Mouse (Mus musculus) retina, postnatal 1 day (tissue): ENCODE results near the gene Glra3.

Source experiments
- DNase-seq: peaks from one replicate; pipeline ENCODE4 v3.0.0-alpha.2; 2012

Gene Glra3

DNA sequence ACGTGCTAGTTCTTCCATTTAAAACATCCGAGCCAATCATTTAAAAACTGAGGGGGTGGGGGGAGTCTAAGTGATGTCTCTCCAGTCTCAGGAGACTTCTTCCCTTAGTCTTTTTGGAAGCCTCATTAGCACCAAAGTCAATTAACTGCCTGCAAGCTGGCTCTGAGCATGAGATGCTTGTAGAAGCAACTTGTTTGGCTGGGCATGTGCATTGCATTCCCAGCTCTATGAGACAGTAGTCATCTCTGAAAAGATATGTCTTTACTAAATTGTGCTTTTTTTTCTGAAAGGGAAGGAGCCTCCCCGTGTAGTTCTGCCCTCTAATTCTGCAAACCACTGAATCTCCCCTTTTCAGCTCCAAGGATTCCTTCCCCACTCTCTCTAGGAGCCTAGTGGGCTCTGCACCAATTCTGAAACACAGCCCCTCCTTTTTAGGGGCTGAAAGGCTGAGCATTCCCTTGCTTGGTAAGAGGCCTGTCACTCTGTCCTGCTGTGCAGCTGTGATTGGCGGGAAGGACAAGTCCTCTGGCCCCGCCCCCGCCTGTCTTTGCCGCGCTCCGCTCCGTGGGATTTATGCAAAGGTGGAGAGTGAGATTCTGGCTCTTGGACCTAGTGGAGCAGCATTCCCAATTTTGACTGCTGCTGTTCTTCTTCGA lies at the start of gene Glra3:
Glra3 (plus strand) TSS at position 591 of the 656 bp plus-strand sequence.
- DNase-seq: peak; percentile 78

DNA sequence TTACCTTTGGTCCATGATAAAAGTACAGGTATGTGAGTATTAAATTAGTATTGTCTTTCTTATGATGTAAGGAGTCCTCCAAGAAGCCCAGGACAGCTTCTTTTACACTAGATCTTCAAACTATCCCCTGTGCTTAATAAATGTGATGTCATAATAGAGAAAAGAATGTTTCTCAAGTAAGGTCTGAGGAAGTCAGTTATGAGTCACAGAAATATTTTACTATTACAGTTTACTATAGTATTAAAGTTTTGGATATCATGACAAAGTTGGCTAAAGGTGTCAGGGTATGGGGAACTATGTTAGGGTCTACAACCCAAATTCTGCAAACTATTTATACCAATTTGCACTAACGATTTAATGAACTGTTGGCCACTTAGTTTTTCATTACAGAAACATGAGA lies 33.4 kb upstream of the Glra3 start, which contains the start of gene Adam29:
Adam29 (minus strand) TSS at position 101 of the 400 bp plus-strand sequence.
- no peak for DNase-seq

DNA sequence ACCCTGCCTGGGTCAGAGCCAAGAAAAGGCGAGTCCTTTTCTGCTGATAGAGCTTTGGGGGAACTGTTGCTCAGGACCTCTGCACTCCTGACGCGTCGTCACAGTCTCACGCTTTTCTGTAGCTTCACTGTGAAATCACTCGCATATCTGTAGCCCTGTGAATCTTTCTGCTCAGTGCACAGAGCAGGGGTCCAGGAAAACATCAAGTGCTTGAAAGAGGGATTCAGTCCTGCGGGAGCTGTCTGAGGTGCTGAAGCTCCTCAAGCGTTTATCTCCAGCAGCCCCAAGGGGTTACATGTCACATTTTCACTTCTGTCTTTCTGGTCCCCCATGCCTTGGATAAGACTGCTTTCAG lies 243 bp downstream of the Glra3 start:
- DNase-seq: peak; percentile 83

DNA sequence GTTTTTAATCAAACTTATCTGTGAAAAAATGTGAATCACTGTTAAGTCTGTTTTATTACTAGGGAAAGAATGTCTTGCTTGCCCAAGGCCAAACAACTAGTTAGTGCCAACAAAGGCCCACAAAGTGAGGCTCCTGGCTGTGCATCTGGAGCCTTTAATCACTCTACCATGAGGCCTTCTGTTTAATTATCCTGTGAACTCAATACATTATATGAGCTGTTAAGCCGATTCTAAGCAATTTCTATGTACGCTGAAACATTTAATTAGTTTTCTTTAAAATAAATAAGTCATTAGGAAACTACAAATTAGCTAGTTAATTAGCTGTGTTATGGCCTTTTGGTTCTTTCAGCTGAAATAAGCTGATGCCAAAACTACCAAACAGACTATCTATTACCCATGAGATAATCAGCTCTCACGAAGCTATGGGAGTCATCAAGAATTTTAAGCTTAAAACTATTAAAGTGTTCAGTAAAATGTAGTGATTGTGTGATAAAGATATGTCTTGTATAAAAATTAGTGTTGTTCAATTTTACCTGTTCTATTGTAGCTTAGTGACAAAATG lies 24.6 kb downstream of the Glra3 start:
- DNase-seq: peak; percentile 41

DNA sequence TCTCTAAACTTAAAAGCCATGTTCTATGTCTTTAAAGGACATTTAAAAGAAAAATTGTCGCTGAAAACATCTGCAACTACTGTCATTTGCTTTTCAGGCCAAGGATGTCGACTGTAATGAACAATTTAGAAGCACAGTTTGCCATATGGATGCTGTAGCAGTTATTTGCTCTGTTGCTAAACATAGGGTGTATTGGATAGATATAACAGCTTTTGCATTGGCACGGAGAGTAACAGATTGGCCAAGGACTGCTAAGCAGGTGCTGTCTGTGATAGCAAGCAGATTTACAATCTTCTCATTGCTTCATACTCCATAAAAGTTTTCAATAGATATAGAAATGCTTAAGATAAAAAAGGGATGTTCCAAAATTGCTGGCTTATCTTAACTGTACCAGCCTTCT lies 57.6 kb downstream of the Glra3 start:
- DNase-seq: no peak

DNA sequence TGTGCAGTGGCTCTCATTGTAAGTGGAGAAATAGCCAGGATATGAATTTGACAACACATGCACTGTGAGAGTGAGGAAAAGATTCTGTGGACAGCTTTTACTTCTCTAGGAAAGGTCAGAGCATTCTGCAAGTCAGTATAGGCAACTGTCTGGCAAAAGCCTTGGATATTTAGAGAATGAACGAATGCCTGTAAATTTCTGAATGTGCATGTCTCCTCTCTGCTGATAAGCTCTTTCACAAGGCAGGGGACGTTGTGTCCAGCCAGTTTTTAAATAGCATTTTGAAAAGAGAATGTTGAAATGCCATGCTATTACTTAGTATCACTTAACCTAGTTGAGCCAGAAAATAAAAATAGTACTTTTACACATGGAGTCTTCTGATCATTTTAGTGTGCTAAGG lies 114.1 kb downstream of the Glra3 start:
- no peak for DNase-seq

DNA sequence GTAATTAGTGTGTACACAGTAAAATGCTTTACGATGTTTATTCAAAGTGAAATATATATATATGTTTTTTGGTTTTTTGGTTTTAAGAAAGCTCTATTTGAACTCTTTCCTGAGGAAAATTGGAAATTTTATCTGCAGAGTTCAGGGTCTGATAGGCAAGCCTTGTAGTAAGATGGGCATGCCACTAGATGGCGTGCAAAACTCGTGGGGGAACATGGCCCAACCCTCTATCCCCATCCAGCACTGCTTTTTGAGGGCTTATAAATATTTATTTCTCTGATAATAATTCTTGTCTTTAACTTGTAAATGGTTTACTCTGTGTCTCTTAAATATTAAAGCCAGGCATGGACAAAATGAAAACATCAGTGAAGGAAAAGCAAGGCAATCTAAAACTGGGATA lies 122.8 kb downstream of the Glra3 start:
- peak; percentile 10 for DNase-seq

DNA sequence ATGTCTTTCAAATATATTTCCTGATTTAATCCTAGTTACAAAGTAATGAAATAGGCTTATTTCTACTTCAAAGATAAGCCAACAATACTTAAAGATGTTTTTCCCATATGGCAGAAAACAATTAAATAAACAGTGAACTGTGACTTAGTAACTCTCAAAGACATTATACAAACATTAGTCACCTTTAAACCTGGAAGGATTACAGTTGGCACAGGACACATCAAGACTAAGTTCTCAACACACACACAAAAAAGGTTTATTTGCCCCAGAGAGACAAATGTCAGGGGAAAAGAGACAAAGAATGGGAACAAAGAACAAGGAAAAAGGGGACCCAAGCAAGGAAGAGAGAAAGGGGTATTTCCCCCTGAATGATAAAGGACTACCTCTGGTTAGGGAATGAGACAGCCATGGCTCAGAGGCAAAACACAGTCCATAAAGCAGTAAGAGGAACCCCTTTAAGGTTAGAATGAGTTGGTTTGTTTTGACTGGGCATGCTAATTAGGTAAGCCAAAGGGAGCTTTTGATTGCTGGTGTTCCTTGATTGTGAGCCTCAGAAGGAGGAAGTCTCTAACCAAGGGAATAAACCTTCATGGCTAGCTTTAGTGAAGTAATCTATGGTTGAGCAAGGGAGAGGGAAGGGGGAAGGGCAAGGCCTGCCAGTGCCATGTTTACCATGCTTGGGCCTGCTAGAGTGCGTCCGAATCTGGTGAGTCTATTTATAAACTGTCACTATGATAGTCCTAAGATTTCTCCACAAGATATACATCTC lies 130.4 kb downstream of the Glra3 start:
- no peak for DNase-seq

DNA sequence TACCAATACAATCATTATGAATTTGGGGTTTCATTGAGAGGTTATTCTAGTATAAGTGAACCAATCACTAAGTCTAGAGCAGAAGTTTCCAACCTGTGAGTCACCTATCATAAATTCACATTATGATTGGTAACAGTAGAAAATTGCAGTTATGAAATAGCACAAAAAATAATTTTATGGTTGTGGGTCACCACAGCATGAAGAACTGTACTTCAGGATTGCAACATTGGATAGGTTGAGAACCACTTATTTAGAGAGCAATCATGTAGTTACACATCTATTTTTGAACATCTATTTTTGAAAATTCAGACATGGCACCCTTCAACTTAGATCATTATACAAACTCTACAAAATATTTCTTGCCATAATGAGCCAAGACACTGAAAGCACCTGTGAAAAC lies 143.4 kb downstream of the Glra3 start:
- DNase-seq: no peak

DNA sequence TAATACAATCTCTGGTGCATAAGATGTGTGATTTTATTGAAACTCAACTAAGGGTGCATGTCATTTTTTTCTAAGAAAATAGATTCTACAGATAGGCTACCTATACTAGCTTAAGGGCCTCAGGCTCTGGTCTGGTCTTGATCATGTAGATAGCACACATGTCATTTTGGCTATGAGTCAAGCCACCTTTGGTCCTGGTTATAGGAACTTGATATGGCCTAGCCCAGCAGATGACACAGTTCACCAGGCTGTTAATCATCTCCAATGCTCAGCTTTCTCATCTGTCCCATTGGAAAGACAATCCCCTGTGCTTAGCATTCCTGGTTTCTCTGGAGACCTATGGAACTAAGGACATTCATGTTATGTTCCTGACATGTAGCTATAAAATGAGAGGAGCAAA lies 154.1 kb downstream of the Glra3 start:
- DNase-seq: no peak

DNA sequence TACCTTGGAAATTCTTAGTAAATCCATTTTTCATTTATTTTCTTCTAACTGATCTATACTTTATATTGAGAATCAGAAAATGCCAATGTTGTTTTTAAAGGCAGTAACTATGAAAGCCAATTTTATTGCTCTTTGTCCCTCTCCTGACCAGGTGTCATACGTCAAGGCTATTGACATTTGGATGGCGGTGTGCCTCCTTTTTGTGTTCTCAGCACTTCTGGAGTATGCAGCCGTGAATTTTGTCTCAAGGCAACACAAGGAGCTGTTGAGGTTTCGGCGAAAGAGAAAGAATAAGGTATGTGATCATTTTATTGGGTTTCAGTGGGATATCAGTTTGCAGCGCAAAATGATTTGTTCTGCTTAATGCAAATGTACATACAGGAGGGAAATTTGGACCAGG lies 170.0 kb downstream of the Glra3 start:
- DNase-seq: no peak

DNA sequence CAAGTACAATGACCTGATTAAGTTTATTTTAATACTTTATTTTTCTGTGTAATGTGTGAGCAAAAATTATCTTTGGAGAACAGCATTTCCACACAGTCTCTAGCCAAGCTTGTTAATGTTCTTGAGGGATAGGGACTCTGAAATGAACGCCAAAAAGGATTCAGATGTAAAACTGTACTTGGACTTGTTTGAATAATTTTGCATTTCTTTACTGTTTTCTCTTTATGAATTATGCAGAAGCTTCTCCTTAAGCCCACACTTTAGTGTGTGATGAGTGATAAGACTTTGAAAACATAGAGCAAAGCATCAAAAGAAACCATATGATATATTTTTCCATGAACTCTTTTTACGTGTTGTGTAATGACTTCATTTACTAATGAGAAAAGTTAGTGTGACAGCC lies 189.1 kb downstream of the Glra3 start:
- no peak for DNase-seq

DNA sequence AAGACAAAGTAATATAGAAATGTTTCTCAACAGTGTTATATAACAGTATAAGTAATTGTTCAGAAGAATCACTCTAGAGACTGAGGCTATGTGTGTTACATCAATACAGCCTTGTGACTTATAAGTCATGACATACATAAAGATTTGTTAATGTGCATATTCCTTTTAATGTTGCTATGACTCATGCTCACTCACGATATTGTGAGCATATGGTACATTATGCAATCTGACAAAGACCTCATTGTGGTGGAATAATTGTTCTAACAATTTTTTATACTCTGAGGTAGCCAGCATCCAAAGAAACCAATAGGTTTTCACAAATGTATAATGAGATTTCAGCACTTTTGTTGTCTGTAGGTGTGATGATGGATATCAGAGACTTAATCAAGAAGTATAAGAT lies 210.4 kb downstream of the Glra3 start:
- DNase-seq: no peak

DNA sequence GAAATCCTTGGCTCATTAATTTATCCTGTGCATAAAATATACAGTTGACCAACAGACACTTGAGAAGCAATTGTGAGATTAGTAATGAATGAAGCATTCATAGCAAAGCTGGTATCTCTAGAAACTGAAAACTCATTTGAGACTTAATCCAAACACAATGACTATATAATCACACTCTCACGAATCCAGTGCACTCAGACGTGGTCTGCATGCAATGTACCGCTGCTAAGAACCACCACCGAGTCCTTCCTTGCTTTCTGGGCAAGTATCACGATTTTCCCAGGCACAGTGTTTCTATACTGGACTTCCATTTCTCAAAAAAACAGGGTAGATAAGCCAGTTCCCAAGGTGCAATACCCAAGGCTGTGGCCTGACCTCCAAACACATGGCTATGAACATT lies 211.3 kb downstream of the Glra3 start:
- no peak for DNase-seq

DNA sequence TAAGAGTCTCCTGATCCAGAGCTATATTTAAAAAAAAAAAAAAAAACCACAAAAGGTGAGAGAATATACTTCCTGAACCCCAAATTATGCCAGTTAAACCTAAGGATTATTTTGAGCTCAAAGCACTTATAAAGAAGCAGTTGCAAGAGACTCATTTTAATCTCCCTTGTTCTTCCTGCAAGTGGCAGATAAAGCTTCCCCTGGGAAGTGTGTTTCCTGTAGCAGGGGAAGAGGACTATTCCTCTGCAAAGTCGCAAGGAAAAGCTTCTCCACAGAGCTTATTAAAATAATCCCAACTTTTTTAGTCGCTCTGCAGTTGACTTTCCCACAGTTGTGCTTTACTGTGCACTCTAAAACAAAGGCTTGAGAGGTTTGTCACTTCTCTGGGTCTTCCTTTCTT lies 218.7 kb downstream of the Glra3 start:
- no peak for DNase-seq
